Mouse (Mus musculus) liver, embryonic 14.5 days (tissue): ENCODE data around the gene BC005561. TPM values are rescaled to one million over a fixed set of nuclear protein-coding genes. Genes with fewer than 3 reads are reported as not detected.
"Not testable (repeated sequence)": the region's sequence is repeated elsewhere in the genome, so short reads cannot be mapped to it uniquely, and the experiment has no call there.

Experiments
- ATAC-seq: fragments of 200-750 bp; cut with Nextera tagmentation; 2 replicates; pipeline ENCODE4 v1.8.0; 2017; ENCODE audit warnings: moderate number of reproducible peaks, mild to moderate bottlenecking, moderate library complexity; ENCODE audit not compliant: insufficient read depth
- DNase-seq, 3 experiments: peaks; one replicate each; pipeline ENCODE4 v3.0.0-alpha.2; 2012 to 2013; ENCODE audit warnings: low read depth in 3 of 3, low spot score in 3 of 3
- H3K27ac ChIP-seq: fragments of 300-500 bp; sonication (generic); 2 replicates; pipeline ENCODE4 v1.5.1; 2014; ENCODE audit warnings: moderate library complexity, mild to moderate bottlenecking, control low read depth, inconsistent platforms
- H3K27me3 ChIP-seq: fragments of 300-500 bp; sonication (generic); 2 replicates; pipeline ENCODE4 v1.6.1; 2014; ENCODE audit warnings: mild to moderate bottlenecking, low read length, moderate library complexity; ENCODE audit not compliant: control insufficient read depth, insufficient read depth
- H3K36me3 ChIP-seq: fragments of 300-500 bp; sonication (generic); replicated peaks from 2 replicates; pipeline ENCODE4 v1.6.1; 2014; ENCODE audit warnings: low read depth; ENCODE audit not compliant: control insufficient read depth, insufficient read depth
- H3K4me1 ChIP-seq, 2 experiments: fragments of 200-500 bp in 1 of 2; fragments of 300-500 bp in 1 of 2; sonication (generic) in 1 of 2; replicated peaks; 2 replicates each; pipeline ENCODE4 v1.6.1; 2012 to 2014; ENCODE audit warnings: antibody characterized with exemption in 1 of 2, inconsistent platforms in 1 of 2, low read length in 1 of 2; ENCODE audit not compliant: control insufficient read depth in 2 of 2, insufficient read depth in 2 of 2
- H3K4me2 ChIP-seq: fragments of 300-500 bp; sonication (generic); 2 replicates; pipeline ENCODE4 v1.6.1; 2014; ENCODE audit warnings: low read depth, mild to moderate bottlenecking, control low read depth, moderate library complexity
- H3K4me3 ChIP-seq, 2 experiments: fragments of 200-500 bp in 1 of 2; fragments of 300-500 bp in 1 of 2; sonication (generic) in 1 of 2; 2 replicates each; pipeline ENCODE4 v1.5.1; 2012 to 2014; ENCODE audit warnings: low read depth in 2 of 2, low read length in 2 of 2, mild to moderate bottlenecking in 2 of 2, control low read depth in 1 of 2, inconsistent platforms in 1 of 2, moderate library complexity in 1 of 2; ENCODE audit not compliant: insufficient read depth in 1 of 2
- H3K9ac ChIP-seq: fragments of 300-500 bp; sonication (generic); replicated peaks from 2 replicates; pipeline ENCODE4 v1.6.1; 2014; ENCODE audit warnings: mild to moderate bottlenecking, control low read depth, moderate library complexity
- H3K9me3 ChIP-seq: fragments of 300-500 bp; sonication (generic); 2 replicates; pipeline ENCODE4 v1.6.1; 2016; ENCODE audit warnings: low read length, mixed read lengths; ENCODE audit not compliant: control insufficient read depth
- CTCF ChIP-seq: IDR thresholded peaks from 2 replicates; pipeline ENCODE4 v1.5.1; 2016; ENCODE audit warnings: antibody characterized with exemption, low read depth, control low read depth
- EP300 ChIP-seq: IDR thresholded peaks from 2 replicates; pipeline ENCODE4 v1.6.1; 2016; ENCODE audit warnings: antibody characterized with exemption, low read depth
- WGBS: fragments of 180-500 bp; shearing (Covaris S2); extraction: QIAGEN DNeasy Blood & Tissue Kit; methylation state at CpG from one replicate; pipeline ENCODE4 v1.1.7; 2014; ENCODE audit not compliant: insufficient replicate concordance; 5-methylcytosine and 5-hydroxymethylcytosine counted together
- polyA plus RNA-seq, 2 experiments: library from polyadenylated mRNA; depleted of rRNA in 1 of 2; stranded (reverse) in 1 of 2; unstranded in 1 of 2; fragments of >200 nt; fragmentation: Nextera tagmentation in 1 of 2; extraction: Ambion mirVana in 1 of 2; gene quantifications; 2 replicates each; pipeline versions ENCODE4 v1.2.1 to v1.2.3; 2012 to 2014

BC005561 gene
- polyA plus RNA-seq, 2 experiments = 0.81 to 2.2 TPM

DNA sequence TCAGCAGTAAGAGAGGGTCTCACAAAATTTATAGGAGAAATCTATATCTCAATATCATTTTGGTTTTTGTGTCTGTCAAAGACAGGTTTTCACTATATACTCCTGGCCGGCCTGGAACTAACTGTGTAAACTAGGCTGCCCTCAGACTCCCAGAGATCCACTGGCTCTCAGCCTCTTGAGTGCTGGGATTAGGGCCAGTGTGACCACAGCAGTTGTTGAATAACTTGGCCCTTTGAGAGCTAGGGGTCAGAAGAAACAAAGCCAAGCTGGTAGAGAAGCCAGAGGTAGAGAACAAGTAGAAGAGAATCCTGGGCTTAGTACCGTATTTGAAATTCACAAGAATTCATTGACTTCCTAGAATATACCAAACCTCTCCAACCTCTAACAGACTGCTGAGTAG, 3.3 kb upstream of the BC005561 start:
- Histone ChIP-seq H3K4me2 (no peak overlapping the region), H3K4me1 (peaks cover 0 to 10% of the 10 kb centered on the region in 2 experiments; a peak in 3 of 4 replicates), H3K4me3 (no peak overlapping the region), H3K9me3 (no peaks in the 10 kb centered on the region), H3K9ac (no peak overlapping the region), H3K27ac (no peak overlapping the region), H3K27me3 (no peaks in the 10 kb centered on the region), H3K36me3 (no peaks in the 10 kb centered on the region)
- TF ChIP-seq CTCF (no peak), EP300 (no peak)
- ATAC-seq = no peak
- DNase-seq = no peak
- WGBS = 74% methylated on average over 2 of the region's 2 CpGs

DNA sequence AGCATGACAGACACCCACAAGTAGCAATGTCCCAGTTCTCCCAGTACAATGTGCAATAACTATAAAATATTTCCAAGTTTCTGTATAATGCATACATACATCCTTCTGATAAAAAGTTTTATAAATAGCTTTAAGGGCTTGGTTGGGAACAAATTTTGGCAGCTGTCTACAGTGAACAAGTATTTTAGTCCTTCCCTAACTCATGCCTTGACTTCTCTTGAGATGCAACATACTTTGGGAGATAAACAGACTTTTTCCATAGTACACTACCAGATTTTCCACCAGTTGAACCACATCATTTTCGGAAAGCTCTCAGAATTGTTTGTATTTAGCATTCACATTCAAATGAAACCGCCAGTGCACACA, 340 bp upstream of the BC005561 start:
- ATAC-seq = no peak
- Histone ChIP-seq H3K27ac (no peak overlapping the region), H3K36me3 (no peaks in the 10 kb centered on the region), H3K4me2 (peak overlapping the region; percentile 84), H3K4me1 (peaks cover 0 to 10% of the 10 kb centered on the region in 2 experiments; a peak in 3 of 4 replicates), H3K9me3 (no peaks in the 10 kb centered on the region), H3K4me3 (peak overlapping the region; percentile 87 to 94; a peak in 2 of 4 replicates), H3K27me3 (no peaks in the 10 kb centered on the region), H3K9ac (peak overlapping the region; percentile 73; the same call in 1 of the 2 replicates)
- WGBS = 3% methylated on average over 2 of the region's 2 CpGs
- TF ChIP-seq CTCF (no peak), EP300 (no peak)
- no peak for DNase-seq

DNA sequence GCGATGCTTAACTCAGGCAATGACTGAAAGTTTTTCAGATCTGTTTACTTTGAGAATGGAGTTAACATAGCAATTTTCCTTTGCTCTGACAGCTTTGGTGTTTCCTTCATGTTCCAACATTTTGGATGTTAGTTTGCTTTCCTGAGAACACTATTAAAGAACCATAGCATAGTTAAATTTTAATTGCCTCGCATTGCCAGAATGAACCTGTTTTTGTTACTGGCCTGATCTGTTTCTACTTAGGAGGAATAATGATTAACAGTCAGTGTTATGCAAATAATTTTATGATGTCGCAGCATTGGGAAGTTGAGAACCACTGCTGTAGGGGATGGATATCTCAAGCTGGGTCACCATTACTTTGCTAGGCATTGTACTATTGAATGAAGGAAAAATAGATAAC, 3.1 kb downstream of the BC005561 start:
- peaks cover 0 to 10% of the 10 kb centered on the region in 2 experiments; a peak in 3 of 4 replicates for H3K4me1 ChIP-seq
- DNase-seq = no peak
- H3K36me3 ChIP-seq = no peaks in the 10 kb centered on the region; the same call in 1 of the 2 replicates
- no peak for ATAC-seq
- H3K4me3 ChIP-seq = no peak overlapping the region
- no peak overlapping the region for H3K9ac ChIP-seq
- no peak overlapping the region for H3K27ac ChIP-seq
- TF ChIP-seq EP300 (no peak), CTCF (no peak)
- no peak overlapping the region for H3K4me2 ChIP-seq
- 80% methylated on average over 3 of the region's 3 CpGs for WGBS
- H3K9me3 ChIP-seq = no peaks in the 10 kb centered on the region
- no peaks in the 10 kb centered on the region for H3K27me3 ChIP-seq

DNA sequence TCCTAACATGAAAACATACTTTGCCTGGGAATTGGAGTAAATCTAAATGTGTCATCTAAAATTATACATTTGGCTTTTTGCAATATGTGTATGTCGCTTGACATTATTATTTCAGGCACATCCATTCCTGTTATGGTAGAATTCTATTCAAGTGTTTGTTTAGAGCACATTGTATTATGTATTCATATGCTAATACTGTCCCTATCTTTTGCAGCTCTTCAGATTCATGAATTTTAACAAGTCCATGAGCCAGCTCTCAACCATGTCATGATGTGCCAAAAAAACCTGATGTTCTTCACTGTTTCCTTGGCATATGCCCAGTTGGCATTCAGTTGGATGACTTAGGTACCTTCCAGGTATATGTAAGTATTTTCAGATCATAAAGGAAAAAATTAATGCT, 30.5 kb downstream of the BC005561 start:
- H3K9me3 ChIP-seq = no peaks in the 10 kb centered on the region
- ATAC-seq (no peak), DNase-seq (no peak)
- H3K4me1 ChIP-seq = no peaks in the 10 kb centered on the region
- no peak overlapping the region for H3K4me2 ChIP-seq
- H3K4me3 ChIP-seq = no peak overlapping the region
- WGBS = 66% methylated on average over 1 of the region's 1 CpGs
- H3K27me3 ChIP-seq = no peaks in the 10 kb centered on the region
- H3K36me3 ChIP-seq = peaks cover 2% of the 10 kb centered on the region
- H3K27ac ChIP-seq = no peak overlapping the region
- H3K9ac ChIP-seq = no peak overlapping the region
- no peak for TF ChIP-seq CTCF
- TF ChIP-seq EP300 = no peak

GRCm38 (mm10) chr5:104539331-104539730, 31.2 kb downstream of the BC005561 start:
- TF ChIP-seq EP300 = no peak
- TF ChIP-seq CTCF = no peak
- Histone ChIP-seq H3K4me1 (no peaks in the 10 kb centered on the region), H3K9ac (no peak overlapping the region), H3K9me3 (no peaks in the 10 kb centered on the region), H3K4me2 (no peak overlapping the region), H3K4me3 (no peak overlapping the region), H3K27me3 (no peaks in the 10 kb centered on the region), H3K36me3 (peaks cover 2% of the 10 kb centered on the region), H3K27ac (no peak overlapping the region)
- ATAC-seq = no peak
- no peak for DNase-seq
- WGBS = 75% methylated on average over 4 of the region's 4 CpGs

GRCm38 (mm10) chr5:104568079-104568478, 59.9 kb downstream of the BC005561 start:
- ATAC-seq, H3K4me3 ChIP-seq, H3K9ac ChIP-seq, H3K27me3 ChIP-seq, DNase-seq, H3K9me3 ChIP-seq, H3K27ac ChIP-seq, H3K36me3 ChIP-seq, H3K4me1 ChIP-seq, H3K4me2 ChIP-seq: not testable (repeated sequence)
- 57% methylated on average over 1 of the region's 1 CpGs for WGBS
